Mouse (Mus musculus): ENCODE data around the gene Hoxd10.

The Hoxd10 gene

DNA sequence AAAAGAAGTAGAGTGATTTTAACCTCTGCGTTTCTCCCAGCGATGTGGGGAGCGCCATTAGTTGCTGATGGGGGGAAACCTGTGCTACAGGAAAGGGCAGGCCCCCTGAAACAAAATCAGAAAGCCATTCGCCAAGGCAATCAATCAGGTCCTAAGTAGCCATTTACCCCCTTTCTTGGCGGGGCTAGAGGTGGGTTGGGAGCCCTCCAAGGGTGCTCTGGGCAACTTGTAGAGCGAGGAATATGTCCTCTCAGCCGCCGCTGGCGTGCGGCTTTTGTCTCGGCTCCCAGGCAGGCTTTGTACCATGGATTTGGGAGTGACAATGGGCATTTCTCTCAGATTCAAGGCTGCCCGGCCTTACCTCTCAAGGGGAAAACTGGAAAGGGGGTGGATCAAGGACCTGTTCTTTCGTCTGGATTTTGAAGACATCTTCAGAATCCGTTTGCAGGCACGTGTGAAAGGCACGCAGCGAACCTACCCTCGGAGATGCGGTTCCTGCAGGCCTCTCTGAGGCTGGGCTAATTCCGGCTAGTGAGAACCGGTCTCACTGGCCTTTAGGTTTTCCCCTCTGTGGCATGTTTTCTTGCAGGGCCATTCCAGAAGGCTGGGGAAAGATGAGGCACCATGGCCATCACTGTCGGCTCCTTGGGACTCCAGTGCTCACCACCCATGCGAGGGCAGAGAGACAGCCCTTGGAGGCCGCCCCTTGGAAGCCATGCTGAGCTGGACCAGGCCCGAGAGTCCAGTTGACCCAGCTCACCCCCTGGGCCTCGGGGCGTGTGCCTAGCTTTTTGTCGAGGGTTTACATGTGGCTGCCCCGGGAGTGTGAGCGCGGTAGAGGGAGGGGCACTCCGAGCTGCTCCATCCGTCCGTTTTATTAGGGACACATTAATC is 5.0 kb downstream of the Hoxd10 start:
- no peak for DNase-seq

DNA sequence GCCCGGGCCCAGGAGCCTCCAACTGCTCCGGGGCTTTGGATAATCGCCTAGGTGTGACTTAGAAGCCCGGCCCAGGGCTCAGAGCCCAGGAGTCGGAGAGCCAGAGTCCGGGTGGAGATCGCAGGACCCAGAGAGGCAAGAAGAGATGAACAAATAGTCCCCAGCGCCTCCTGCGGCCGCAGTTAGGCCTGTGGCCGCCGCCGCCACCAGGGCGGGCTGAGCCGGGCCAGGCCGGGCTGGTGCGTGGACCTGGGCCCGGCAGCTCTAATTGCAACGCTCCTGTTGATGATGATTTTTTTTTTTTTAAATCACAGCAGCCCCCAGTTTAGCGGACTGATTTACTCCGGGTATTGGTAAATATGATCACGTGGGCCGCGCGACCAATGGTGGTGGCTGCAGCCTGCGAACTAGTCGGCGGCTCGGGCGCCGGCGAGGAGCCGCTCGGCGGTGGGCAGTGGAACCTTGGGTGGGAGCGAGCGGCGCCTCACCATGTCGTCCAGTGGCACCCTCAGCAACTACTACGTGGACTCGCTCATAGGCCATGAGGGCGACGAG is 5.9 kb downstream of the Hoxd10 start, which contains the start of gene Hoxd9:
Hoxd9 (plus strand) TSS at position 161 of the 555 bp plus-strand sequence.
- DNase-seq, result no peak

DNA sequence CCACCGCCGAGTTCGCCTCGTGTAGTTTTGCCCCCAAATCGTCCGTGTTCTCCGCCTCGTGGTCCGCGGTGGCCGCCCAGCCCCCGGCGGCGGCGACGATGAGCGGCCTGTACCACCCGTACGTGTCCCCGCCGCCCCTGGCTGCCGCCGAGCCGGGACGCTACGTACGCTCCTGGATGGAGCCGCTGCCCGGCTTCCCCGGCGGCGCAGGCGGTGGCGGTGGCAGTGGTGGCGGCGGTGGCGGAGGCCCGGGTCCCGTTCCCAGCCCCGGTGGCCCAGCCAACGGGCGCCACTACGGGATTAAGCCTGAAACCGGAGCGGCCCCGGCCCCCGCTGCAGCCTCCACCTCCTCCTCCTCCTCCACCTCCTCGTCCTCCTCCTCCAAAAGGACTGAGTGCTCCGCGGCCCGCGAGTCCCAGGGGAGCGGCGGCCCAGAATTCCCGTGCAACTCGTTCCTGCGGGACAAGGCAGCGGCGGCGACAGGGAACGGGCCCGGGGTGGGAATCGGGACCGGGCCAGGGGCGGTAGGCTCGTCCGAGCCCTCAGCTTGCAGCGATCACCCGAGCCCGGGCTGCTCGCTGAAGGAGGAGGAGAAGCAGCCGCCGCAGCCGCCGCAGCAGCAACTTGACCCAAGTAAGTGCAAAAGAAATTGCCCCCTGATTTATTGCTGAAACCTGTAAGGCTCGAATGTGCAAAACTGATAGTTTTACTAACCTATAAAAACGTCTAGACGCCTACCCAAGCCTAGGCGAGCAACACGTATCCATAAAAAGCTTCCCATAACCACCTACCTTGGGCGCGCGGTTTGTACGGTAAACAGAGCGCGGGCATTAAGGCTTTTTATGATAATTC is 6.7 kb downstream of the Hoxd10 start:
- DNase-seq, result no peak

DNA sequence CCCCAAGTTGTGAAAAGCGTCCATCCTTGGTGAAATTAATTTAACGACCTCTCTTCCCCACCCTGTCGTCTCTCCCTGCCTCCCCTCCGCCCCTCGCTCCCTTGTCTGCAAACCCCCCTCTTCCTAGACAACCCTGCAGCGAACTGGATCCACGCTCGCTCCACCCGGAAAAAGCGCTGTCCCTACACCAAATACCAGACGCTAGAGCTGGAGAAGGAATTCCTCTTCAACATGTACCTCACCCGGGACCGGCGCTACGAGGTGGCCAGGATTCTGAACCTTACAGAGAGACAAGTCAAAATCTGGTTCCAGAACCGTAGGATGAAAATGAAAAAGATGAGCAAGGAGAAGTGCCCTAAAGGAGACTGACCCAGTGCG is 7.3 kb downstream of the Hoxd10 start:
- DNase-seq, result no peak

DNA sequence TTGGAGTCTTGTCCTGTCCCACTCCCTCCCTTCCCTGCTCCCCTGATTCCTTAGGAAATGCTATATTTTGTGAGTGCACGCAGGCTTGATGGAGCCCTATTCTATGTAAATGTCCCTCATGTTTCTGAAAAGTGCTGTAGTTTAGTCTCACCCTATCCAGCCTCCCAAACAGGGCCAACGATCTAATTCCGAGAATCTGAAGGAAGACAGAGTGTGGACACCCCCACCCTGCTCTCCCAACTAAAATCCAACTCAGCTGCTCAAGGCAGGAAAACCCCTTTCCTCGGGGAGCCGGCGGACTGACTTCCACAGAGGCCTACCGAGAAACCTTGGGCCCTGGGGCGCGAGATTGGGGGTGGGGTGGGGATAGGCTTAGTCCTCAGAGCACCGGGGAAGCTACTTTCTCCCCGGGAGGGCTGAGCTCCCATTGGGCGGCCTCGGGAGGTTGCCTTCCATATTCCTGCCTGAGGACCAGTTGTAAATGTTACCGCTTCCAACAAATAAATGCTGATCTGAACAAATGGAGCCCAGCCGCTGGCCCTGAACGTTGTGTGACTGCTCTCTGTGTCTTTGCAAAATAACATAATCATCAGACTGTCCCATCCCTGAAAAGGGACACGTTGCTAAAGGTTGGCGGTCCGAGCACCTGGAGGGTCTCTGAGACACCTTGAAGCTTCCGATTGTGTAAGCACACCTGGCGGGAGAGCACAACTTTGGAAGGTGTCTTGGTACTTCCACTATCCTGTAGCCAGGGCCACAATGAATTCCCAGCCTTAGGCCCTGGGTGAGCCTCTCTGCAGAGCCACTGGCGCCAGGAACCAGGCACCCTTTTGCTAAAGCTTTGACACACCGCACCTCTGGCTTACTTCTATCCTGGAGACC is 8.2 kb downstream of the Hoxd10 start:
- no peak for DNase-seq

DNA sequence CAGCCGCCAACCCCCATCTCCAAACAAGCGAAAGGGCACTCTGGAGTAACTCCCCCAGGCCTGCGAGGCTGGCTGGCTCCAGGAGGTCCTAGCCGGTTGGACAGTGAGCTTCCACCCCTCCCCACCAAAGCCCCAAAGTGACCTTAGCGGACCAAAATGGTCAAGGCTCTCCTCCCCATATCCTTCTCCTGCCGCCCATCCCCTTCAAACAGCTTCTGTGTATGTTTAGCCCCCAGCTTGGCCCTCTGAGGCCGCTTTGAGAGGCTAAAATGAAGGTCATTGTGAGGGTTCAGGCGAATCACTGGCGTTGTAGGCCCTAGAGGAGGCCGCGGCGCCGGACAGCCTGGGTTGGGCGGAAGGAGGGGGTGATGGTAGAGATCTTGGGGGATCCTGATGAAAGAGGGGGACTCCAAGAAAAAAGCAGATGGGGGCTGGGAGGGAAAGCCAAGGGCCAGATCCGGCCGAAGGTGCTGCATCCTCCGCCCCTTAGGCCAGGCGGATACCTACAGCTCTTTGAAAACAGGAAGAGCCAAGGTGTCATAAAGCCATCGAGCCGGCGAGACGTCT is 8.9 kb downstream of the Hoxd10 start:
- no peak for DNase-seq

DNA sequence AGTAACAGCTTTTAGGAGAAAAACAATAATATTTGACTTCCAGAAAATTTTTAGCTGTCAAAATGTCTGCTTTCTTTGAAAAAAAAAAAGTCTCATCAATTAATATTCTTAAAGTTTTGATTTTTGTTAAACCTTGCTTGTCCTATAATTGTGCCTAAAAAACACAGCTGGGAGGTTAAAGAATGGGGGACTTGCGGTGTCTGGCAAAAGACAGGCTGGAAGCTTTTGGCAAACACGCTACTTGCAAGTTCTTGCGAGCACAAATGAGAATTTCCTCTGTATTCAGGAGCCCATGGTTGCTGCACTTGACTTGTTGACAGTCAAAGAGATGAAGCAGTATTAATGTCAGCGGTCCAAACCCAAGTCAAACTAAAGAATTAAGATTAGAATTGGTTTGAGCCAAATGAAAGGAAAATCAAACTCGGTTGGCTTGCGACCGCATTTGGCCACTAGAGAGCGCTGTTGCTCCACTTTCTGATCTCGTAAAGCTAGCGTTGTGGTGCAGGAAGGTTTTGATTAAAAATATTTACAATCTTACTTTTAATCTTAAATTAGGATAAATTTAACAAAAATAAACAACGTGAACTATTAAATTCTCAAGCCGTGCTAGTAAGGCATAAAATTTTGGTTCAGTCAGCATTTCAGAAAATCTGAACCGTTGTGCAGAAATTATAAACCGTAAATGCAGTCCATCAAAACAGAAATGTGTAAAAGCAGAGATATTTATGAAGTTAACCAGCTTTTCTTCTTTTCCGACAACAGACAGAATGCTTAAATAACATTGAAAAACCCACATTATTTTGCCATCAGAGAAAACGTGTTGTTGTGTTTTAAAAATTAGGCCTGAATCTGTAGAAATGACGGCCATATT is 10.5 kb downstream of the Hoxd10 start:
- peak; percentile 60 for DNase-seq

DNA sequence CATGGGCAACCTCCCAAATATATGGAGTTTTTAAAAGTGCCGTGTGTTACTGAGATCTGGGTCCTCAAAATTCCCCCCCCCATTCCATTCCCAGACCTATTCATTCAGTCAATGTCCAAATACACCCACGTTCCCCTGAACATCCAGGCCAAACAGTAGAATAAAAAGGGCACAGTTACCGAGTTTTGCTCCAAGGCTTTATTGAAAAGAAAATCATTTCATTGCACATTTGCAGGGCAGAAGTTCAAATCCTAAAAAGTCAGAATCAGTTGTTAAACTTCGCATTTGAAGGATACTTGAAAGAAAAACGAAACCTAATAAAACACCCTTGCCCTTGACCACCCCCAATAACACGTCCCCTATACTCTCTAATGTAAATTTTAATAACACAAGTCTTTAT is 11.1 kb downstream of the Hoxd10 start:
- no peak for DNase-seq

DNA sequence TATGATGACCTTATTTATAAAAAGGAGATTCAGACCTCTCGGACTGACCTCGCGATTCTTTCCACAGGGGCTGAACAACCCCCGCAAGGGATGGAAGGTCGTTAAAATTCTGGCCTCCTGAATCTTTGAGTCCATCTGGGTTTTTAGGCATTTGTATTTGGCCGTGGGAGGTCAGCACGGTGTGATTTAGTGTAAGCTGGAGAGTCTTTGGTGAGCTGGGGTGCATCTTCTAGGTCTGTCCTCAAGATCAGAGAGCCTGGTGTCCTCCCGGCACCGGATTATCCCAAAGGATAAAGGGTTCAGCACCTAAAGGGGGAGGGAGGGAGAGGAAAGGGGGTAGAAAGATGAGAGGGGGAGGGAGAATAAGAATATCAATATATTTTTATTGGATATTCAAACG is 11.6 kb downstream of the Hoxd10 start:
- DNase-seq, result no peak

DNA sequence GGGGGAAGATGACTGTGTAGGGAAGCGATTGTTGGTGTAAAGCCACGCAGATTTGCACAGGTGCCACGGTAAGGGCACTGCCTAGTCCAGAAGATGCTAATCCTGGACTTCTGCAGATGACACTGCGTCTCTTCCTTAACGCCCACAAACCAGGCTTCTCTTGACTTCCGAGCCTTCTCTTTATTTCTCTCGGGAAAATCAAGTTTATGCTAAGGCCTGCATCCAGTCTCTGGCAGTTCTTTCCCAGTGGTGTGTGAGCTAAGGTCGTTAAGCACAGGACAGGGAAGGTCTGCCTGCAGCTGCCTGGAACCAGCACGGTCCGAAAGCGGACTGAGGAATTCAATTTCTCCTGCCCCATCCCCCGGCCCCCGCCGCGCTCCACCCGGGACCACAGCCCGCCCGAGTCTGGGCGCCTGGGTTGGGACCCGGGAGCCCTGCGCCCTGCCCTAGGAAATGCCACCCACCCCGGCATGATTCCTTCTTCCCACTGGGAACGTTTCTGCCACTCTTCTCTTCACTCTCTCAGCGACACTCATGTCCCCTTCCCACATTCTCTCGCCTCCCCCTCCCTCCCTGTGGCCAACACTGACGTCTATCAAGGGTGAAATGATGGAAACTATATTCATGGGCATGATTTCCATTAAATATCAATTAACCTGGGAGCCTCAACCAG is 12.1 kb downstream of the Hoxd10 start:
- DNase-seq, result no peak

DNA sequence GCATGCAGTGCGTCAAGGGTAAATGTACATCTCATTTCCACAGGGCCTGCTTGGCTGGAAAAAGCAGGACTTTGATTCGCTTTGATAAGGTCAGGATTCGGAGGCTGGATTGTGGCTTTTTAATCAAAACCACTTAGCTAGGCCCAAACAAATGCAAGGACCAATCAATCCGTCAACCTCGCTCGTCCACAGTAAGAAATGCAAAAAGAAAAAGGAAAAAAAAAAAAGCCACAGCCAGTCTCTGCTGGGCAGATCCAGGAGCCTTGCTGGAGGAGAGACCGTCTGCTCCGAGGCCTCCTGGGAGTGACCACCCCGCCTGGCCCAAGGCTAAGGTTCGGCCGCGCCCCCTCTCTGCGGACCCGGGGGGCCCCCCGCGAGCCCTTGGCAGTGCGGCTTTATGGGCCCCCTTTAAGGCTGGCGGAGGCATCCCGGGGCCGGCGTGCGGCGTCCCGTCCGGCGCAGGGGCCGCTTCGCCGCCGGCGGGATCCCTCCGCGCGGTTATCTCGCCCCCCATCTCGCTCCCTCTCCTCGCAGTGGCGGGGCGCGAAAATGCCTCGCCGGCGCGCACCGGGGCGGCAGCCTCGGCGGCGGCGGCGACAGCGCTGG is 12.8 kb downstream of the Hoxd10 start, which contains the start of gene Hoxd8:
Hoxd8 (plus strand) TSS at position 223 of the 606 bp plus-strand sequence.
- DNase-seq, result no peak

DNA sequence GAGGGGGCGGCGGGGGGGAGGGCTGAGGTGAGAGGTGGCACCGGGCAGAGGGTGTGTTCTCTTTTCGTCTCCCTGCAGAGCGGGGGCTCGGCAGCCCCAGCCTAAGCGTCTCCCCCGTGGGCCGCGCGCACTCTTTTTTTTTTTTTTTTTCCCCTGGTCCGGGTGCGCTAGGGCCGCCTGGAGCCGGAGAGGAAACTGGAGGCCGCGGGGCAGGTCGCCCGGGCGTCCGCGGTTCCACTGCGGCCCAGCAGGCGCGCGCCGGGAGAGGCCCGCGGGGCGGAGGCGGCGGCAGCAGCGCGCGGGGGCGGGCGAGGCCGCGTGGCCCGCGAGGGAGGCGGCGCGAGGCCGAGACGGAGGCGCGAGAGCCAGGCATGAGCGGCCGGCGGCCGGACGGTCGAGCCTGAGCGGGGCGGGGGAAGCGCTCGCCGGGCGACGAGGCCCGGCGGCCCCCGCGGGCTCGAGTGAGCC is 13.3 kb downstream of the Hoxd10 start:
- no peak for DNase-seq

DNA sequence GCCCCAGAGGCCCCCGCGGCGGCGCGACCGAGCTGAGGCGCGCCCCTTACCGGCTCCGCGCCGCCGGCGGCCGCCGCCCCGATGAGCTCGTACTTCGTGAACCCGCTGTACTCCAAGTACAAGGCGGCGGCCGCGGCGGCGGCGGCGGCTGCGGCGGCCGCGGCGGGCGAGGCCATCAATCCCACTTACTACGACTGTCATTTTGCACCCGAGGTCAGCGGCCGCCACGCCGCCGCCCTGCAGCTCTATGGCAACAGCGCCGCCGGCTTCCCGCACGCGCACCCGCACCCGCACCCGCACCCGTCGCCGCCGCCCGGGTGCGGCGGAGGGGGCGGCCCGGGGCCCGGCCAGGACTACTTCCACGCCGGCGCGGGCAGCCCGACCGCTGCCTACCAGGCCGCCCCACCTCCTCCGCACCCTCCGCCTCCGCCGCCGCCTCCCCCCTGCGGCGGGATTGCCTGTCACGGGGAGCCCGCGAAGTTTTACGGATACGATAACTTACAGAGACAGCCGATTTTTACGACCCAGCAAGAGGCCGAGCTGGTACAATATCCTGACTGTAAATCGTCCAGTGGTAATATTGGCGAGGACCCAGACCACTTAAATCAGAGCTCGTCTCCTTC is 13.9 kb downstream of the Hoxd10 start:
- DNase-seq, result no peak

DNA sequence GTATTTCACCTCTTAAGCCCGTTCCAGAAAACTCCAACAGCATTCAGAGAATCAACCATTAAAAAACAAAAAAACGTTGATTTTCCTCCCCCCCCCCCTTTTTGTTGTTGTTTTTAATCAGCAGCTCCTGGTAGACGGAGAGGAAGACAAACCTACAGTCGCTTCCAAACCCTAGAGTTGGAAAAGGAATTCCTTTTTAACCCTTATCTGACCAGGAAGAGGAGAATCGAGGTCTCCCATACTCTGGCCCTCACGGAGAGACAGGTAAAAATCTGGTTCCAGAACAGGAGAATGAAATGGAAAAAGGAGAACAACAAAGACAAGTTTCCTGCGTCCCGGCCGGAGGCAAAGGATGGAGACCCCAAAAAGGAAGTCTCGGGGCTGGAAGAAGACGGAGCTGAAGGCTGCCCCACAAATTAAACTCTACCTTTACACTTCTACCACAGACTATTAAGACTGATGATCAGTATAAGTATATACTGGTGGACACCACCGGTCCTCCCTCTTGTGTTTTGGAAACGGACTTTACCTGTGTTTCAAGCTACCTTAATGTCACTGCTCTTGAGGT is 14.8 kb downstream of the Hoxd10 start:
- DNase-seq, result no peak

DNA sequence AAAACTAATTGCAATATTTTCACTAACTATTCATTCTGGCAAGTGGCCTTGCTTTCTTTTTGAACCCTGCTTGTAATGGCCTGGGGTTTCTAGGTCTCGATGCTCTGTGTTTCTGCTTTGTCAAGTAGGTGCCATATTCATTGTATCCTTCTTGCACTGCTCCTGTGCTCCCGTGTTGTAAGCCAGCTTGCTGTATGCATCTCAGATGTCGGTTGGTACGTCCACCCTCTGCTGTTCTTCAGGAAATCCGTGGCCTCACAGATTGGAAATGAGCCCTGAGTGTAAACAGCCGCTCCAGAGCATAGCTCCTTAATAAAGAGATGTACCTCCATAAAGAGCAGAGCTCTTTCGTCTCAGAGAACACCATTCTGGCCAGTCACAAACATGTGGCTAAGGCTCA is 15.9 kb downstream of the Hoxd10 start:
- no peak for DNase-seq

DNA sequence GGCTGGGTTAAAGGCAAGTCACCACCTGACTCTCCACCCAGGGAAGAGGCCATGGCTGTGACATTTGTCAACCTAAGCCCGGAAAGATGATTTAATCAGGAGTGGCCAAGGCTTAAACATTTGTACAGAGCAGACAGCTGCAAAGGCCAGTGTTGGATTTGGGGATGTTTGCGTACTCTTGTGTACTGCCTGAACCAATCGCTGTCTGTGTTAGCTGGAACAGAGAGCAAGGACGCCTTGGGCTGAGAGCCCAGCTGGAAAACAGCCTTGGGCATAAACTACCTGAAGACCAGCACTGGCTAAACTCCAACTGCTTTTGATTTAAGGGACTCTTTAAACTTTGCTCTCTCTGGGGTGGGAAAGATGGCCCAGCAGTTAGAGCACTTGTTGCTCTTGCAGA is 17.0 kb downstream of the Hoxd10 start:
- no peak for DNase-seq

DNA sequence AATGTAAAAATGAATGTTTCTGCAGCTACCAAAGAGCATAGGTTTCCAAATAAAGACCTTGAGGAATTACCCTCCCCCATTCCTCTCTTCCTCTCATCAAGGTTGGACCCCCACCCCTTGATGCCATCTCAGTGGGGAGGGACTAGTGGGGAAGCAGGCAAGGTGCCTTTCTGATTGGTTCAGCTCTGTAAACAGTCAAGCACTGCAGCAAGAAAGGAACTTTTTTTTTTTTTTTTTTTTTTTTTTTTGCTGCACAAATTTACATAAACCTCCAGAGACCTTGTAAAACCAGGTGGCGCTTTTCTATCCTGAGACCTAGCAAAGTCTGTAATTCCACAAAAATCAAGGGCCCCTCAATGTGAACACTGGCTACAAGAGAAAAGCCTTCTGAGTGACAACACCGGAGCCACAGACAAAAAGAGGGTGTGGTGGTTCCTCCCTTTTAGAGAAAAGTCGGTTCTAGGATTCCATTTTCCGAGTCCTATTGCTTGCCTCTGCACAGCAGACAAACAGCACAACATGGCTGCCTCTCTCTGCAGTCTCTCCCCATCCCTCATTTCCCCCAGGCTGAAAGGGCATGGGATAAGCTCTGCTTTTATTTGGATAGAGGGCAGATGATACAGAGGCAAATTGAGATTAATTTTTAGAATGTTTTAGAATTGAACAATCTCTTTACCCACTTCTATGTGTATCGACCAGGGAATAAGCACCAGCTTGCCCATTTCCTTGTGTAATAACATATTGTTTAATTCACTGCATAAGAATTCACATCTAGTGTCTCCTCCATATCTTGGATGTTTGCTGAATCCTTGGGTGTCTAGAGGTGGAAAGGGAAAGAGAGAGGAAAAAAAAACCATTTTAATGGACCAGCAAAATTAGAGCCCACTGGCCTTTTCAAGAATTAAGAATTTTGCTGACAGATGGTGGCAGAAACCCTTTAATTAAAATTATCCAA is 18.0 kb downstream of the Hoxd10 start:
- DNase-seq, result no peak

Measured in liver (tissue).